Mouse (Mus musculus) MEL (cell line): ENCODE measurements around the gene Gcnt4. TPM values are rescaled to one million over a fixed set of nuclear protein-coding genes. Genes with fewer than 3 reads are reported as not detected.

Experiments
- DNase-seq: peaks from one replicate; pipeline ENCODE4 v3.0.0; 2011; ENCODE audit warnings: low read depth, low spot score
- H3K27ac ChIP-seq: 2 replicates; pipeline ENCODE4 v1.5.1; 2012; ENCODE audit warnings: low read depth, mild to moderate bottlenecking, control low read depth, low read length, moderate library complexity; ENCODE audit not compliant: control insufficient read depth
- H3K27me3 ChIP-seq, 2 experiments: fragments of 150-350 bp in 1 of 2; sonication (generic) in 1 of 2; 2 replicates each; pipeline ENCODE4 v1.6.1; 2012; ENCODE audit warnings: low read length in 2 of 2, mild to moderate bottlenecking in 2 of 2, improper control_type of control experiment in 1 of 2, moderate library complexity in 1 of 2; ENCODE audit not compliant: insufficient read depth in 2 of 2, control insufficient read depth in 1 of 2
- H3K36me3 ChIP-seq, 2 experiments: 2 replicates each; pipeline ENCODE4 v1.6.1; 2012 to 2014; ENCODE audit warnings: low read length in 2 of 2, improper control_type of control experiment in 1 of 2, inconsistent platforms in 1 of 2, mild to moderate bottlenecking in 1 of 2; ENCODE audit not compliant: insufficient read depth in 2 of 2, control insufficient read depth in 1 of 2
- H3K4me1 ChIP-seq, 2 experiments: fragments of 150-350 bp in 1 of 2; sonication (generic) in 1 of 2; 2 replicates each; pipeline ENCODE4 v1.6.1; 2012; ENCODE audit warnings: low read length in 2 of 2, improper control_type of control experiment in 1 of 2, mild to moderate bottlenecking in 1 of 2; ENCODE audit not compliant: insufficient read depth in 2 of 2, control insufficient read depth in 1 of 2
- H3K4me3 ChIP-seq, 2 experiments: fragments of 150-350 bp in 1 of 2; sonication (generic) in 1 of 2; 2 replicates each; pipeline ENCODE4 v1.5.1; 2012; ENCODE audit warnings: low read depth in 2 of 2, low read length in 2 of 2, mild to moderate bottlenecking in 2 of 2, moderate library complexity in 2 of 2, control low read depth in 1 of 2, improper control_type of control experiment in 1 of 2; ENCODE audit not compliant: control insufficient read depth in 1 of 2, insufficient read depth in 1 of 2
- H3K79me2 ChIP-seq: 2 replicates; pipeline ENCODE4 v1.6.1; 2012; ENCODE audit warnings: mild to moderate bottlenecking, low read length, moderate library complexity; ENCODE audit not compliant: control insufficient read depth, poor library complexity, insufficient read depth
- H3K9ac ChIP-seq: 2 replicates; pipeline ENCODE4 v1.6.1; 2012; ENCODE audit warnings: low read depth, mild to moderate bottlenecking, control low read depth, low read length, moderate library complexity; ENCODE audit not compliant: control insufficient read depth, poor library complexity, severe bottlenecking
- H3K9me3 ChIP-seq: fragments of 150-350 bp; sonication (generic); replicated peaks from 2 replicates; pipeline ENCODE4 v1.6.1; 2012; ENCODE audit warnings: mild to moderate bottlenecking, low read length, improper control_type of control experiment, moderate library complexity; ENCODE audit not compliant: insufficient read depth
- BHLHE40 ChIP-seq: IDR thresholded peaks from 2 replicates; pipeline ENCODE4 v1.6.1; 2012; ENCODE audit warnings: low read depth, mild to moderate bottlenecking, inconsistent platforms, low read length, improper control_type of control experiment, borderline replicate concordance
- CHD2 ChIP-seq: IDR thresholded peaks from 2 replicates; pipeline ENCODE4 v1.6.1; 2011; ENCODE audit warnings: low read length, improper control_type of control experiment
- CTCF ChIP-seq, 3 experiments: IDR thresholded peaks in 2 of 3; conservative IDR thresholded peaks in 1 of 3; 2 replicates each; pipeline ENCODE4 v1.5.1; 2011 to 2012; ENCODE audit warnings: low read length in 3 of 3, low read depth in 2 of 3, mild to moderate bottlenecking in 2 of 3, improper control_type of control experiment in 1 of 3, inconsistent platforms in 1 of 3, mixed read lengths in 1 of 3, moderate library complexity in 1 of 3; ENCODE audit not compliant: control insufficient read depth in 1 of 3, insufficient read depth in 1 of 3, poor library complexity in 1 of 3, severe bottlenecking in 1 of 3
- E2F4 ChIP-seq: IDR thresholded peaks from 2 replicates; pipeline ENCODE4 v1.6.1; 2011; ENCODE audit warnings: low read depth, low read length, improper control_type of control experiment, borderline replicate concordance
- EP300 ChIP-seq, 2 experiments: IDR thresholded peaks; 2 replicates each; pipeline ENCODE4 v1.6.1; 2011; ENCODE audit warnings: improper control_type of control experiment in 2 of 2, low read length in 2 of 2, low read depth in 1 of 2, mild to moderate bottlenecking in 1 of 2
- ETS1 ChIP-seq: IDR thresholded peaks from 2 replicates; pipeline ENCODE4 v1.6.1; 2012; ENCODE audit warnings: low read depth, mild to moderate bottlenecking, inconsistent platforms, low read length, improper control_type of control experiment, moderate library complexity
- GABPA ChIP-seq: IDR thresholded peaks from 2 replicates; pipeline ENCODE4 v1.6.1; 2012; ENCODE audit warnings: low read depth, mild to moderate bottlenecking, inconsistent platforms, low read length, improper control_type of control experiment, moderate library complexity
- GATA1 ChIP-seq: IDR thresholded peaks from 2 replicates; pipeline ENCODE4 v1.6.1; 2011; ENCODE audit warnings: low read depth, low read length, improper control_type of control experiment
- HCFC1 ChIP-seq: IDR thresholded peaks from 2 replicates; pipeline ENCODE4 v1.6.1; 2012; ENCODE audit warnings: low read depth, mild to moderate bottlenecking, inconsistent platforms, low read length, improper control_type of control experiment, moderate library complexity
- MAX ChIP-seq: IDR thresholded peaks from 2 replicates; pipeline ENCODE4 v1.6.1; 2011; ENCODE audit warnings: low read length, improper control_type of control experiment
- MAZ ChIP-seq: IDR thresholded peaks from 2 replicates; pipeline ENCODE4 v1.6.1; 2012; ENCODE audit warnings: low read depth, mild to moderate bottlenecking, inconsistent platforms, low read length, improper control_type of control experiment
- MEF2A ChIP-seq: IDR thresholded peaks from 2 replicates; pipeline ENCODE4 v1.6.1; 2014; ENCODE audit warnings: low read depth, mild to moderate bottlenecking, inconsistent platforms, low read length, improper control_type of control experiment; ENCODE audit not compliant: poor library complexity, insufficient replicate concordance, severe bottlenecking; ENCODE audit errors: extremely low read depth
- MXI1 ChIP-seq: IDR thresholded peaks from 2 replicates; pipeline ENCODE4 v1.6.1; 2011; ENCODE audit warnings: mild to moderate bottlenecking, low read depth, low read length, improper control_type of control experiment
- MYB ChIP-seq: IDR thresholded peaks from 2 replicates; pipeline ENCODE4 v1.6.1; 2011; ENCODE audit warnings: mild to moderate bottlenecking, low read depth, low read length, improper control_type of control experiment
- POLR2A ChIP-seq, 2 experiments: IDR thresholded peaks; 2 replicates each; pipeline ENCODE4 v1.6.1; 2011 to 2012; ENCODE audit warnings: low read length in 2 of 2, mild to moderate bottlenecking in 2 of 2, control low read depth in 1 of 2, improper control_type of control experiment in 1 of 2, low read depth in 1 of 2, moderate library complexity in 1 of 2; ENCODE audit not compliant: control insufficient read depth in 1 of 2, insufficient read depth in 1 of 2, poor library complexity in 1 of 2
- POLR2AphosphoS2 ChIP-seq: IDR thresholded peaks from 2 replicates; pipeline ENCODE4 v1.6.1; 2011; ENCODE audit warnings: low read length, improper control_type of control experiment
- RCOR1 ChIP-seq: IDR thresholded peaks from 2 replicates; pipeline ENCODE4 v1.6.1; 2012; ENCODE audit warnings: low read depth, mild to moderate bottlenecking, inconsistent platforms, low read length, improper control_type of control experiment
- SIN3A ChIP-seq: IDR thresholded peaks from 2 replicates; pipeline ENCODE4 v1.6.1; 2012; ENCODE audit warnings: low read length, improper control_type of control experiment, inconsistent platforms
- TAL1 ChIP-seq: IDR thresholded peaks from 2 replicates; pipeline ENCODE4 v1.6.1; 2012; ENCODE audit warnings: mild to moderate bottlenecking, inconsistent platforms, low read length, moderate library complexity, mixed read lengths
- TBP ChIP-seq: IDR thresholded peaks from 2 replicates; pipeline ENCODE4 v1.8.0; 2011; ENCODE audit warnings: low read depth, low read length, improper control_type of control experiment
- TCF12 ChIP-seq: IDR thresholded peaks from 2 replicates; pipeline ENCODE4 v1.6.1; 2014; ENCODE audit warnings: low read depth, mild to moderate bottlenecking, inconsistent platforms, low read length, improper control_type of control experiment, moderate library complexity
- USF1 ChIP-seq: IDR thresholded peaks from 2 replicates; pipeline ENCODE4 v1.6.1; 2014; ENCODE audit warnings: low read depth, mild to moderate bottlenecking, inconsistent platforms, low read length, improper control_type of control experiment, moderate library complexity
- USF2 ChIP-seq, 2 experiments: IDR thresholded peaks; 2 replicates each; pipeline ENCODE4 v1.6.1; 2011 to 2012; ENCODE audit warnings: improper control_type of control experiment in 2 of 2, low read length in 2 of 2, borderline replicate concordance in 1 of 2, inconsistent platforms in 1 of 2, low read depth in 1 of 2, mild to moderate bottlenecking in 1 of 2; ENCODE audit not compliant: insufficient read depth in 1 of 2
- polyA plus RNA-seq, 2 experiments: library from polyadenylated mRNA; stranded (reverse) in 1 of 2; unstranded in 1 of 2; fragments of >175 nt in 1 of 2; fragments of >200 nt in 1 of 2; gene quantifications; 2 replicates each; pipeline versions ENCODE4 v1.2.1 to v1.2.4; 2012; ENCODE audit warnings: low replicate concordance in 2 of 2, low read depth in 1 of 2; ENCODE audit not compliant: insufficient read length in 2 of 2, insufficient read depth in 1 of 2, missing spikeins in 1 of 2
- total RNA-seq: library from RNA; depleted of rRNA; stranded (reverse); fragments of 300-350 nt; gene quantifications from 2 replicates; pipeline ENCODE4 v1.2.3, GENCODE M21; 2012

Gcnt4 gene
- total and polyA plus RNA-seq, 3 experiments, result not detected

DNA sequence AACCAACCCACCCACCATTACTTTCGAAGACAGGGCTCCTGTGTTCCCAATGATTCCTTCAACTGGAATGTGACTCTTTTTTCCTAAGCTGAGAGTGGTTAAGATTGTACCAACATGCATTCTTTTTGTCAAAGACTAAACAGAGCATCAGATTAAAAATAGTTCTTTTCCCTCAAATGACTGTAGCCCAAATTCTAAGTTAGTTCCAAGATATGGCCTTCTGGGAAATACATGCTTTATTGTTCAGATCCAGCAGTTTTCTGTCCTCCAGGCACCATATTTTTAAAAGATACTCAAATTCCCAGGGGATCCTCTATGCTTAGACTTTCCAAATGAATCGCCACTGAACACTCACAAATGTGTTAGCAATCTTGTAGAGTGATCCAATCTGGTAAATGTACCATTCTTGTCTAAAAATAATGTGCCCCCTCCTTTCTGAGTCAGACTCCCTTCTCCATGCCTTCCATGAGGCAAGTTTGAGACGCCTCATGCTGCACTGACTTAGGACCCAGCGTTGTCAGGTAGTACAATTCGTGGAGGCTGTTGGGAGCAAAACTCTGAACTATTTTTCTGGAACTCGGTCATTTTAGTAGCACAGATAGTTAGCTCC, 52.6 kb downstream of the Gcnt4 start:
- TF ChIP-seq MAX, result no peak
- TF ChIP-seq USF2 (IDR thresholded peaks at IDR 0.05; ENCODE audit: borderline replicate concordance in 1 of 2, insufficient read depth in 1 of 2, low read depth in 1 of 2, low read length in 2 of 2), result no peak
- no peak for TF ChIP-seq USF1
- TF ChIP-seq TCF12, result no peak
- no peak for TF ChIP-seq E2F4
- no peak for TF ChIP-seq TBP
- no peak for TF ChIP-seq ETS1
- no peak for TF ChIP-seq CTCF (IDR thresholded peaks at IDR 0.05 in 2 of 3, conservative IDR thresholded peaks at IDR 0.05 in 1 of 3; ENCODE audit: control insufficient read depth in 1 of 3, insufficient read depth in 1 of 3, low read depth in 2 of 3, low read length in 3 of 3, poor library complexity in 1 of 3, severe bottlenecking in 1 of 3)
- TF ChIP-seq MAZ, result no peak
- TF ChIP-seq TAL1, result no peak
- no peak for TF ChIP-seq POLR2AphosphoS2
- TF ChIP-seq POLR2A (IDR thresholded peaks at IDR 0.05; ENCODE audit: control insufficient read depth in 1 of 2, insufficient read depth in 1 of 2, low read depth in 1 of 2, low read length in 2 of 2, poor library complexity in 1 of 2), result no peak
- TF ChIP-seq GATA1, result no peak
- TF ChIP-seq SIN3A, result no peak
- no peak for TF ChIP-seq HCFC1
- no peak for TF ChIP-seq BHLHE40
- Histone ChIP-seq H3K9me3 (no peaks in the 10 kb centered on the region), H3K27me3 (no peaks in the 10 kb centered on the region), H3K4me1 (peaks cover 0 to 4% of the 10 kb centered on the region in 2 experiments; a peak in 1 of 4 replicates), H3K36me3 (peaks cover 0 to 2% of the 10 kb centered on the region in 2 experiments; a peak in 2 of 4 replicates), H3K4me3 (no peak overlapping the region), H3K27ac (no peak overlapping the region), H3K9ac (no peak overlapping the region), H3K79me2 (no peaks in the 10 kb centered on the region)
- DNase-seq, result no peak

GRCm38 (mm10) chr13:96980561-96980960, 56.1 kb downstream of the Gcnt4 start:
- H3K36me3 ChIP-seq, result no peaks in the 10 kb centered on the region
- no peaks in the 10 kb centered on the region for H3K79me2 ChIP-seq
- H3K4me3 ChIP-seq, result no peak overlapping the region
- H3K27ac ChIP-seq, result no peak overlapping the region
- DNase-seq, result no peak
- TF ChIP-seq CHD2 (no peak), EP300 (IDR thresholded peaks at IDR 0.05; ENCODE audit: low read depth in 1 of 2, low read length in 2 of 2) (no peak), MEF2A (no peak), GABPA (no peak), MYB (no peak), MAZ (no peak), ETS1 (no peak), HCFC1 (no peak), BHLHE40 (no peak), MXI1 (no peak), RCOR1 (no peak), GATA1 (no peak)
- H3K9ac ChIP-seq, result no peak overlapping the region
- H3K27me3 ChIP-seq, result no peaks in the 10 kb centered on the region; a peak in 1 of 4 replicates
- H3K4me1 ChIP-seq, result no peaks in the 10 kb centered on the region
- no peaks in the 10 kb centered on the region for H3K9me3 ChIP-seq
